Mouse (Mus musculus): ENCODE results near the gene Myo6. TPM values are rescaled to one million over a fixed set of nuclear protein-coding genes. Genes with fewer than 3 reads are reported as not detected.
"Not testable (repeated sequence)": the region's sequence is repeated elsewhere in the genome, so short reads cannot be mapped to it uniquely, and the experiment has no call there.

Gene Myo6
- polyA plus RNA-seq, 1 experiment from 2014 or later = 16.1 TPM

DNA sequence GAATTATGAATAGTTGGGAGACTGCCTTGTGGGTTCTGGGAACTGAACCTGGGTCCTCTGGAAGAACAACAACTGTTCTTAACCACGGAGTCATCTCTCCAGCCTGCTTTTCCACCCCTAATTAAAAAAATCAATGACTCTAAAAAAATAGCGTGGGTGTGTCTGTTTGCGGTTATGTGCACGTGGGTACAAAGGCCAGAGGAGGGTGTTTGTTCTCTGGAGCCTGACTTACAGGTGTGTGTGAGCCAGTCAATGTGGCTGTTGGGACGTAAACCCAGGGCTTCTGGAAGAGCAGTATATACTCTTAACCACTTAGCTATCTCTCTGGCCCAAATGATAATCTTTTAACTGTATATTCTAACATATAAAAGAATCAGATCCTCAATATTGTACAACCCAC lies 148.8 kb downstream of the Myo6 start:
- WGBS = 85% methylated on average over 5 of the region's 5 CpGs
- ATAC-seq (ENCODE audit: insufficient read depth, low FRiP score, low TSS enrichment) = no peak

GRCm38 (mm10) chr9:80315922-80316321 lies 151.1 kb downstream of the Myo6 start:
- ATAC-seq (ENCODE audit: insufficient read depth, low FRiP score, low TSS enrichment) (no peak), DNase-seq (ENCODE audit: low spot score) (no peak)
- Histone ChIP-seq H3K9ac (ENCODE audit: low read length) (no peak overlapping the region), H3K9me3 (ENCODE audit: control insufficient read depth, low read length) (no peaks in the 10 kb centered on the region), H3K4me3 (ENCODE audit: low read depth, low read length) (no peak overlapping the region), H3K27me3 (ENCODE audit: control insufficient read depth, insufficient read depth, low read length) (no peaks in the 10 kb centered on the region), H3K27ac (ENCODE audit: low read depth, low read length) (no peak overlapping the region), H3K4me2 (ENCODE audit: low read depth) (no peak overlapping the region), H3K4me1 (ENCODE audit: control insufficient read depth, insufficient read depth, low read length) (no peaks in the 10 kb centered on the region), H3K36me3 (ENCODE audit: control insufficient read depth, insufficient read depth, low read length) (no peaks in the 10 kb centered on the region)
- WGBS = 89% methylated on average over 6 of the region's 6 CpGs

More for the DNA sequence above, 148.8 kb downstream of the Myo6 start:
- Histone ChIP-seq H3K9ac (ENCODE audit: low read length) (no peak overlapping the region), H3K36me3 (ENCODE audit: control insufficient read depth, insufficient read depth, low read length) (no peaks in the 10 kb centered on the region), H3K4me1 (ENCODE audit: control insufficient read depth, insufficient read depth, low read length) (no peaks in the 10 kb centered on the region), H3K4me2 (ENCODE audit: low read depth) (no peak overlapping the region), H3K27me3 (ENCODE audit: control insufficient read depth, insufficient read depth, low read length) (no peaks in the 10 kb centered on the region), H3K9me3 (ENCODE audit: control insufficient read depth, low read length) (no peaks in the 10 kb centered on the region), H3K4me3 (ENCODE audit: low read depth, low read length) (no peak overlapping the region), H3K27ac (ENCODE audit: low read depth, low read length) (no peak overlapping the region)
- no peak for DNase-seq (ENCODE audit: low spot score)

DNA sequence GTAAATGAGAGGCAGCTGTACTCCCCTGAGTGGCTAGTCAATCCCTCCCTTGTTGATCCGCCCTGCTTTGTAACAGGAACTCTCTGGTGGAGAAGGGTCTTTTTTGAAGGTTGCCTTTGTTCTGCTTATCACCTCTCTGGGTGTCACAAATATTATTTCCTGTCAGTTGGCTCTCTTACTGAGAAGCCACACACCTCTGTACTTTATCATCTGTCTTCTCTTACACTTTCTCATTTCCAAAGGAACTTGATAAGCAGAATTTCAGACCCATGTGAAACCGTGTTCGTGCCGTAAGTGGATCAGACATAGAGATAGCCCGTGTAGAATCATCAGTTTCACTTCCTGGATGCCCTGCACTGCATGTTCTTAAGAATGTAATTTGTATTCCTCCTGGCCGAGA lies 153.2 kb downstream of the Myo6 start:
- ATAC-seq (ENCODE audit: insufficient read depth, low FRiP score, low TSS enrichment) = no peak

GRCm38 (mm10) chr9:80321051-80321887 lies 156.4 kb downstream of the Myo6 start:
- not testable (repeated sequence) for H3K4me3 ChIP-seq (ENCODE audit: low read depth, low read length); H3K9ac ChIP-seq (ENCODE audit: low read length); H3K4me2 ChIP-seq (ENCODE audit: low read depth); H3K4me1 ChIP-seq (ENCODE audit: control insufficient read depth, insufficient read depth, low read length); H3K9me3 ChIP-seq (ENCODE audit: control insufficient read depth, low read length); H3K27me3 ChIP-seq (ENCODE audit: control insufficient read depth, insufficient read depth, low read length); H3K36me3 ChIP-seq (ENCODE audit: control insufficient read depth, insufficient read depth, low read length); H3K27ac ChIP-seq (ENCODE audit: low read depth, low read length); ATAC-seq (ENCODE audit: insufficient read depth, low FRiP score, low TSS enrichment); DNase-seq (ENCODE audit: low spot score)
- 90% methylated on average over 2 of the region's 2 CpGs for WGBS

More for the DNA sequence above, 153.2 kb downstream of the Myo6 start:
- Histone ChIP-seq H3K4me2 (ENCODE audit: low read depth) (no peak overlapping the region), H3K4me1 (ENCODE audit: control insufficient read depth, insufficient read depth, low read length) (no peaks in the 10 kb centered on the region), H3K27ac (ENCODE audit: low read depth, low read length) (no peak overlapping the region), H3K27me3 (ENCODE audit: control insufficient read depth, insufficient read depth, low read length) (no peaks in the 10 kb centered on the region), H3K36me3 (ENCODE audit: control insufficient read depth, insufficient read depth, low read length) (no peaks in the 10 kb centered on the region), H3K4me3 (ENCODE audit: low read depth, low read length) (no peak overlapping the region), H3K9ac (ENCODE audit: low read length) (no peak overlapping the region), H3K9me3 (ENCODE audit: control insufficient read depth, low read length) (no peaks in the 10 kb centered on the region)
- no peak for DNase-seq (ENCODE audit: low spot score)
- 93% methylated on average over 6 of the region's 6 CpGs for WGBS

DNA sequence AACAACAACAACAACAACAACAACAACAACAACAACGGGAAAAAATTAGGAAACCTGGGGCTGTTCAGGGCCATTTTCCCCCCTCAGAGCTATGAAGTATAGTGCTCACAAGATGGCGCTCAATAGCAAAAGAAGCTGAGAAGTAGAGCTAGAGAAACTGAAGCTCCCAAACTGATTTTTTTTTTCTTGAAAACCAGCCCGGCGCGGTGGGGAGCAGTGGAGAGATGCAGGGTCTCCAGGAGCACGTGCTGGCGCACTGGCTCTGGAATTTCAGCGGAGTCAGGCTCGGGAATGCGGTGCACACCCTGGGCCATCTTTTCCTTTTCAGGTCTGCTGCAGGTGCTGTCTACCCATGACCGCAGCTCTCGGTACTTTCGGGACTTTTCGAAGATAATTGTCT lies 167.3 kb downstream of the Myo6 start:
- Histone ChIP-seq H3K4me2 (ENCODE audit: low read depth) (peak overlapping the region; percentile 29), H3K4me1 (ENCODE audit: control insufficient read depth, insufficient read depth, low read length) (peaks cover 2% of the 10 kb centered on the region; the same call in 1 of the 2 replicates), H3K9me3 (ENCODE audit: control insufficient read depth, low read length) (no peaks in the 10 kb centered on the region), H3K4me3 (ENCODE audit: low read depth, low read length) (no peak overlapping the region), H3K9ac (ENCODE audit: low read length) (no peak overlapping the region), H3K27ac (ENCODE audit: low read depth, low read length) (no peak overlapping the region), H3K36me3 (ENCODE audit: control insufficient read depth, insufficient read depth, low read length) (no peaks in the 10 kb centered on the region), H3K27me3 (ENCODE audit: control insufficient read depth, insufficient read depth, low read length) (no peaks in the 10 kb centered on the region)
- ATAC-seq (ENCODE audit: insufficient read depth, low FRiP score, low TSS enrichment) = peak; percentile 80
- 24% methylated on average over 14 of the region's 14 CpGs for WGBS
- DNase-seq (ENCODE audit: low spot score) = peak; percentile 69

DNA sequence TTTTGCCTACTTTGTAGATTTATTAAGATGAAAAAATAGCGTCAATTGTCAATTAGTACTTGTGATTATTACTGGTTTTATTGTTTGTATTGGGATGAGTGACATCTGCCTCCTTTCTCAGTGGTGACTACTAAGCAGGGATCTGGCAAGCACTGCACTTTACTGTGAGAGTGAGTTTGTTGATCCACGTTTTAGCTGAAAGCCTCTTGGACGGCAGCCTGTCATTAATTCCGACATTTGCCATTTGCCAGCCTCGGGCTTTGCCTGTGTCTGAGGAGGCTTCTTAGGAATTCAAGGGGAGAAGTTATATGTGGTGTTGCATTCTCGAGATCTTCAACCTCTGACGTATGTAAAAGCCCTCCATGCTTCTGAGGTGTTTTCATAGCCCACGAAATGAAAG lies 168.6 kb downstream of the Myo6 start:
- no peaks in the 10 kb centered on the region for H3K27me3 ChIP-seq (ENCODE audit: control insufficient read depth, insufficient read depth, low read length)
- H3K9me3 ChIP-seq (ENCODE audit: control insufficient read depth, low read length) = no peaks in the 10 kb centered on the region
- DNase-seq (ENCODE audit: low spot score) = no peak
- no peak overlapping the region for H3K9ac ChIP-seq (ENCODE audit: low read length)
- peaks cover 2% of the 10 kb centered on the region; the same call in 1 of the 2 replicates for H3K4me1 ChIP-seq (ENCODE audit: control insufficient read depth, insufficient read depth, low read length)
- no peak overlapping the region for H3K4me2 ChIP-seq (ENCODE audit: low read depth)
- H3K36me3 ChIP-seq (ENCODE audit: control insufficient read depth, insufficient read depth, low read length) = no peaks in the 10 kb centered on the region
- no peak overlapping the region for H3K4me3 ChIP-seq (ENCODE audit: low read depth, low read length)
- WGBS = 65% methylated on average over 8 of the region's 8 CpGs
- ATAC-seq (ENCODE audit: insufficient read depth, low FRiP score, low TSS enrichment) = no peak
- no peak overlapping the region for H3K27ac ChIP-seq (ENCODE audit: low read depth, low read length)

DNA sequence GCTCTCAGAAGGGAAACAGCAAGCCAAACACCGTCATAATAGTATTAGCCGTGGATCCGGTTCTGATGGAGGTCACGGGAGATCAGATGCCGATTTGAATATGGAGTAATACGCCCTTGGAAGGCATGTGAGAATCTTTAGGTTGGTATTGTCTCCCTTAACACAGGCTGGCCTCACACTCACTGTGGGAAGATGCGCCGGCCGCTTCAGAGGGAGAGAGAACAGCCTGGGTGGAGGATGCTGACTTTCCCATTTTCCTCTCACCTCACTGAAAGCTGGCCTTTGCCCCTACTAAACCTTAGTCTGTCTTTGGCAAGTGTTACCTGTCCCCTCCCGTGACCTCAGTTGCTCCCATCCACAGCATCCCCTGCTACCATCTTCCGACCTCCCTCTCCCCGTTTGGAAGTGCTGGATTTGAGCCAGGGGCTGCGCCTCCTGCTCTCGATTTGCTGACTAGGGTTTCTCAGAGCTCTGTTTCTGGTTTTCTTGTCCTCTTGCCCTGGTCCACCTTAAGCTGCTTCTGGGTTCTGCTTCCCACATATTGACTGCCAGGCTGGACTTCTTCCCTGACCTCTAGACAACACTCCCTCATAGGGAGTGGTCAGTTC lies 169.3 kb downstream of the Myo6 start:
- Histone ChIP-seq H3K27me3 (ENCODE audit: control insufficient read depth, insufficient read depth, low read length) (no peaks in the 10 kb centered on the region), H3K36me3 (ENCODE audit: control insufficient read depth, insufficient read depth, low read length) (no peaks in the 10 kb centered on the region), H3K4me2 (ENCODE audit: low read depth) (no peak overlapping the region), H3K27ac (ENCODE audit: low read depth, low read length) (no peak overlapping the region), H3K4me3 (ENCODE audit: low read depth, low read length) (no peak overlapping the region), H3K4me1 (ENCODE audit: control insufficient read depth, insufficient read depth, low read length) (peaks cover 2% of the 10 kb centered on the region; the same call in 1 of the 2 replicates), H3K9ac (ENCODE audit: low read length) (no peak overlapping the region), H3K9me3 (ENCODE audit: control insufficient read depth, low read length) (no peaks in the 10 kb centered on the region)
- no peak for ATAC-seq (ENCODE audit: insufficient read depth, low FRiP score, low TSS enrichment)
- 74% methylated on average over 14 of the region's 14 CpGs for WGBS
- DNase-seq (ENCODE audit: low spot score) = no peak

DNA sequence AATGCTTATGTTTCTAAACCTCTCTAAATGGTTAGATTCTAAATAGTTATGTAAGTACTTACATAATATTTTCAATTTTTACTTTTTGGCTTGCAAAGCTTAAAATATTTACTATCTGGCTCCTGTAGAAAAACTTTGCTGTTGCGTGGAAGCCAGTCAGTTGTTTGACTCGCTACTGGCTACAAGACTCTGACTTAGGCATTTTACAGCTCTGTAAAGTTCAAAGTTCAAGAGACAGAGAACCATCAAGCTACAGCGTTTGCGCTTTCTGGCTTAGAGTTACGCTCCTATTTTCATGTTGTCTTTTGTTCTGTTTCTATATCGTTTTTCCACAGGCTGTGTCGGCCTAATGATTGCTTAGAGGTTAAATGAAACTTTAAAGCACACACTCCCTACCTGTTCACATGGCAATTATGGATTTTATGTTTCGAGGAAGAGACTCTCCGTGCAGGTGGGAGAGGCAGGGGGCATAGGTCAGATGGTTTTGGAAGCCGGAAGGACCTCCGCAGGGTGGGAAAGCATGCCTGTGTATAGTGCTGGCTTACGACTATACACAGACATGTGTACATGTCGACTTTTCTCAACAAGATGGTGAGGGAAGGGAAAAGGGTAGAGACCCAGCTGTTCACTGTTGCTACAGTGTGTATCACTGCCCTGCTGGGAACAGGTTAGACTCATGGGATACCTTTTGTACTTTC lies 171.0 kb downstream of the Myo6 start:
- Histone ChIP-seq H3K36me3 (ENCODE audit: control insufficient read depth, insufficient read depth, low read length) (no peaks in the 10 kb centered on the region), H3K4me3 (ENCODE audit: low read depth, low read length) (no peak overlapping the region), H3K9ac (ENCODE audit: low read length) (no peak overlapping the region), H3K9me3 (ENCODE audit: control insufficient read depth, low read length) (no peaks in the 10 kb centered on the region), H3K27ac (ENCODE audit: low read depth, low read length) (no peak overlapping the region), H3K4me2 (ENCODE audit: low read depth) (no peak overlapping the region), H3K27me3 (ENCODE audit: control insufficient read depth, insufficient read depth, low read length) (no peaks in the 10 kb centered on the region), H3K4me1 (ENCODE audit: control insufficient read depth, insufficient read depth, low read length) (peaks cover 2% of the 10 kb centered on the region; the same call in 1 of the 2 replicates)
- ATAC-seq (ENCODE audit: insufficient read depth, low FRiP score, low TSS enrichment) (no peak), DNase-seq (ENCODE audit: low spot score) (no peak)
- 86% methylated on average over 13 of the region's 13 CpGs for WGBS
